Mouse (Mus musculus): ENCODE data around the gene St3gal3. TPM values are rescaled to one million over a fixed set of nuclear protein-coding genes. Genes with fewer than 3 reads are reported as not detected.

The St3gal3 gene
- total RNA-seq, 2 experiments from 2014 or later: 46.0 to 47.4 TPM

- no peak for TF ChIP-seq CTCF (IDR thresholded peaks at IDR 0.05)
- Histone ChIP-seq H3K27ac (no peak overlapping the region), H3K4me3 (no peak overlapping the region)
- intact Hi-C loops (cut with DNase I): no loop called here
- no peak for DNase-seq (ENCODE audit: extremely low spot score in 1 of 2, low spot score in 2 of 2)
Observed at GRCm38 (mm10) chr4:117989801-117990200, 144.9 kb downstream of the St3gal3 start.

DNA sequence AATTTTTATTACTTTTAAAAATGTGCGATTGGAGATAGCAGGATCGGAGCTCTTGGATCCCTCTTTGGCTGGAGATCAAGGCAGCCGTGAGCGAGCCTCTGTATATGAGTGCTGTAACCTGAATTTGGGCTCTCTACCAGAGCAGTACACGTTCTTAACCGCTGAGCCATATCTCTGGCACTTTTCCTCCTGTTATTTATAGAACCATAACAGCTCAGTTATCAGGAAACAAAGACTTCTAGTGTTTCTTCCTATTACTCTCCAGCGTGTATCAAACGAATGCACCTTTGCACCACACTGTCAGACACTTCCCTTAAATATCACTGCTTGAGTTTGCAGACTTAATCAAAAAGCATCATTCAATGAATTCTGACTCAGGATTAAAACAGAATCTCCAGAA lies 147.9 kb downstream of the St3gal3 start:
- DNase-seq (ENCODE audit: extremely low spot score in 1 of 2, low spot score in 2 of 2): no peak
- intact Hi-C loops (cut with DNase I): no loop called here
- Histone ChIP-seq H3K27ac (no peak overlapping the region), H3K4me3 (no peak overlapping the region)
- no peak for TF ChIP-seq CTCF (IDR thresholded peaks at IDR 0.05)

GRCm38 (mm10) chr4:117984993-117985587 lies 149.6 kb downstream of the St3gal3 start:
- no peak for DNase-seq (ENCODE audit: extremely low spot score in 1 of 2, low spot score in 2 of 2)
- intact Hi-C loops (cut with DNase I): no loop called here
- Histone ChIP-seq H3K27ac (no peak overlapping the region), H3K4me3 (no peak overlapping the region)
- TF ChIP-seq CTCF (IDR thresholded peaks at IDR 0.05): no peak

DNA sequence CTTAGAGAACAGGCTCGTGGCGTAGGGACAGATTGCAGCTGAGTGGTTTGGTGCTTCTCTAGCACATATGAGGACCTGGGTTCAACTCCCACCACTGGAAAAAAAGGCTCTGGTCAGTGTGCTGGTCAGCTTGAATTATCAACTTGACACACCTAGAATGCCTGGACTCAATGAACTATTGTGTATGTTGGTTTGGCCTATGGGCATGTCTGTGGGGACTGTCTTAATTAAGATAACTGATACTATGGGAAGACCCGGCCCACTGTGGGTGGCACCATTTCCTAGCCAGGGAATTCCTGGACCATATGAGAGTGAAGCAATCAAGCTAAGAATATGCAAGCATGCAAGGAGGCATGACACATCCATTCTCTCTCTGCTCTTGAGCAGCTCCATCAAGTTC lies 150.5 kb downstream of the St3gal3 start:
- Histone ChIP-seq H3K4me3 (no peak overlapping the region), H3K27ac (no peak overlapping the region)
- no peak for DNase-seq (ENCODE audit: extremely low spot score in 1 of 2, low spot score in 2 of 2)
- TF ChIP-seq CTCF (IDR thresholded peaks at IDR 0.05): no peak
- intact Hi-C loops (cut with DNase I): no loop called here

DNA sequence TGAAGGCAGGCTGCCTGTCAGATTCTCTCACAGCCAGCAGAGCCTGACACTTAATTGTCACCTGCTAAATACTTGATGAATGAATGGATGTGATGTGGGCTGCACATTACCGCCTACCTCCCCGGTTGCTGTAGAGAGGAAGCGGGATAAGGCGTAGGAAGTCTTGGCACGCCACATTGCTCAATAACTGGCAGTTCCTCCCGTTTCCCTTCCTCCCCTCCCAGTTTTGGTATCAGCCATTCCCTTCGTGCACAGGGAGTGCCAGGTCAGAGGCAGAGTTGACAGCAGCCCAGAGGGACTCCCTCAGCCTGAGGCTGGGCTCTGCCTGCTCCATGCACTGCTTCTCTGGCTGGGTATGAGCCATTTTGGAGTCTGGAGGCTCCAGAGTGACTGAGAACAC lies 152.0 kb downstream of the St3gal3 start:
- intact Hi-C loops (cut with DNase I): no loop called here
- Histone ChIP-seq H3K27ac (no peak overlapping the region), H3K4me3 (no peak overlapping the region)
- no peak for TF ChIP-seq CTCF (IDR thresholded peaks at IDR 0.05)
- DNase-seq (ENCODE audit: extremely low spot score in 1 of 2, low spot score in 2 of 2): peak; percentile 43 to 55

DNA sequence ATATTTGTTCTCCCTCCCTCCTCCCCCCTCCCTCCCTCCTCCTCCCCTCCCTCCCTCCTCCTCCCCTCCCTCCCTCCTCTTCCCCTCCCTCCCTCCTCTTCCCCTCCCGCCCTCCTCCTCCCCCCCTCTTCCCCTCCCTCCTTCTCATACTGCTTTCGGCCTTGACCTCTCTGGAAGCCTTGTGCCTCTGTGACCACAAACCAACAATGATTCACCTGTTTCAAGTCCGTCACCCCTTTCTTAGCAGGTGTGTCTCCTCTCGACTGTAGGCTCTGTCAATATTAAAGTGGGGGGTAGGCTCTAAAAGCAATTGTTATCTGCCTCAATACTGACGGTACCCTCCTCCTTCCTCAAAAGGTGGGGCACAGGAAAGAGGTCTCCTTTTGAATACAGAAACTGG lies 153.2 kb downstream of the St3gal3 start:
- no peak for DNase-seq (ENCODE audit: extremely low spot score in 1 of 2, low spot score in 2 of 2)
- Histone ChIP-seq H3K4me3 (no peak overlapping the region), H3K27ac (no peak overlapping the region)
- intact Hi-C loops (cut with DNase I): no loop called here
- no peak for TF ChIP-seq CTCF (IDR thresholded peaks at IDR 0.05)

DNA sequence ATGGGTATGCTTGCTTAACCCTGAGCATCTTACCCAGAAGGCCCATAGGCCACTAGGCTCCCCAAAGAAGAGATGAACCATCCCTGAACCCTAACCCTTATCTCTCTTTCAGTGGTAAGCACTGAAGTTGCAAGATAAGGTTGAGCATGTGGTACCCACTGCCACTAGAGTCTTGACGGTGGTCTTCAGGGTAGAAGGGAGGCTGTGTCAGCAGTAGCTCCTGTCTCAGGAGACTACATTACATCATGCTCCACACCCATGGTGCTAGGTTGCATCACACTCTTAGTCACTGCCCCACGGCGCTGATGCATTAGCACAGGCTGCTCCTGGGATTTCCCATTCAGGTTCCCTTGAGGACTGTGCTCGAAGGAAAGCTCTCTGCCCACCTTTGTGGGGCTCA lies 154.6 kb downstream of the St3gal3 start:
- no peak for DNase-seq (ENCODE audit: extremely low spot score in 1 of 2, low spot score in 2 of 2)
- no peak overlapping the region for H3K4me3 ChIP-seq
- TF ChIP-seq CTCF (IDR thresholded peaks at IDR 0.05): no peak
- intact Hi-C loops (cut with DNase I): no loop called here
- no peak overlapping the region for H3K27ac ChIP-seq

GRCm38 (mm10) chr4:117979181-117979580 lies 155.5 kb downstream of the St3gal3 start:
- intact Hi-C loops (cut with DNase I): no loop called here
- no peak for TF ChIP-seq CTCF (IDR thresholded peaks at IDR 0.05)

GRCm38 (mm10) chr4:117978282-117978681 lies 156.4 kb downstream of the St3gal3 start:
- TF ChIP-seq CTCF (IDR thresholded peaks at IDR 0.05): no peak
- no peak overlapping the region for H3K27ac ChIP-seq

More at GRCm38 (mm10) chr4:117979181-117979580, 155.5 kb downstream of the St3gal3 start:
- H3K4me3 ChIP-seq: no peak overlapping the region
- H3K27ac ChIP-seq: no peak overlapping the region
- DNase-seq (ENCODE audit: extremely low spot score in 1 of 2, low spot score in 2 of 2): no peak

DNA sequence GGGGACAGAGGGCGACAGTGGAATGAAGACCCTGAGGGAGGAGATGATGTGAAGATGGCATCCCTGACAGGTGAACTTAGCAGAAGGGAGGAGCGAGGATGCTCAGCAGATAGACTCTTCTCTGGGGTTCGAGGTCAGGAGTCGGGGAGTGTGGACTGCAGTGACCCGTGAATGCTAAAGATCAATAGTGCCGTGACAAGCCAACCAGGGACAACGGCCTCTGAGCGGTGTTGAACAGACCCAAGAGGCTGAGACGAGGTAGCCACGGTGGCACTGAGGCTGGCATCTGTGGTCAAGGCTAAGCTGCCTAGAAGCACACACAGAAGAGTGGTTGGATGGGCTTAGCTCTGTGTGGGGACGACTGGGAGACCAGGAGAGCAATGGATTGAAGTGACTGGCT lies 156.9 kb downstream of the St3gal3 start:
- DNase-seq (ENCODE audit: extremely low spot score in 1 of 2, low spot score in 2 of 2): no peak
- H3K27ac ChIP-seq: no peak overlapping the region
- TF ChIP-seq CTCF (IDR thresholded peaks at IDR 0.05): no peak
- intact Hi-C loops (cut with DNase I): no loop called here
- no peak overlapping the region for H3K4me3 ChIP-seq

More at GRCm38 (mm10) chr4:117978282-117978681, 156.4 kb downstream of the St3gal3 start:
- DNase-seq (ENCODE audit: extremely low spot score in 1 of 2, low spot score in 2 of 2): no peak
- no peak overlapping the region for H3K4me3 ChIP-seq
- intact Hi-C loops (cut with DNase I): no loop called here

DNA sequence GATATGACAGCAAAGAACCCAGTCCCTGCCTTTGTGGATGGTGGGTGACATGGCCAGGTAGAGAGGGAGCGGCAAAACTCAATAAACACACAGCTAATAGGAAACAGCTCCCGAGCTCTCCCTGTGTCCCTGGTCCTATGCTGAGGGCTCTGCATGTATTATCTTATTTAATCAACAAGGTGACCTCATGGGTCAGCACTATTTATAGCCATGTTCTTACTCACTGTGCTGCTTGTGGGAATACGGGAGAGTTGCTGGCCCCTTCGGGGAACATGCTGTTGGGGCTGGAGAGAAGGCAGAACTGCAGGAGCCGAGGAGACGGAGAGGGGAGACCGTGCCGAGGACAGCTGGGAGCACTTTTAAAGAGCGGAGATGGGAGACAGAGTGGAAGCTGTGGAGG lies 157.3 kb downstream of the St3gal3 start:
- intact Hi-C loops (cut with DNase I): no loop called here
- H3K4me3 ChIP-seq: no peak overlapping the region
- no peak overlapping the region for H3K27ac ChIP-seq
- no peak for TF ChIP-seq CTCF (IDR thresholded peaks at IDR 0.05)
- DNase-seq (ENCODE audit: extremely low spot score in 1 of 2, low spot score in 2 of 2): no peak

- DNase-seq (ENCODE audit: extremely low spot score in 1 of 2, low spot score in 2 of 2): no peak
- Histone ChIP-seq H3K4me3 (no peak overlapping the region), H3K27ac (no peak overlapping the region)
- intact Hi-C loops (cut with DNase I): no loop called here
- TF ChIP-seq CTCF (IDR thresholded peaks at IDR 0.05): no peak
Observed at GRCm38 (mm10) chr4:117975820-117976219, 158.9 kb downstream of the St3gal3 start.

DNA sequence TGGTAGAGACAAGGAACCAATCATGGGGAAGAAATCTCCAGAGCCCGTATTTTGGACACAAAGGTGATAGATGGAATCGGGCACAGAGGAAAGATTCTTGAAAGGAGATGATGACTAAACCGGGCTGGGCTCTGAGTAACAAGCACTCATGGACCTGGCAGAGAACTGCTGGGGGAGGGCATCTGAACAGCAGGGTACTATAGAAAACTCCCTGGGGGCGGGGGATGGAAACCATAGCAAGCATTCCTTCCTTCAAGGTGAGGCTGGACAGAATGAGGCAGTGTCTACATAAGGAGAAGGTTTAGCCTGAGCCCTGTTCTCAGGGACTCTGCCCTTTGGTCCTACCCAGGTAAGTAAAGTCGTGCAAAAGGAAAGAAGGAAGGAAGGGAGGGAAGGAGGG lies 160.0 kb downstream of the St3gal3 start:
- intact Hi-C loops (cut with DNase I): no loop called here
- Histone ChIP-seq H3K4me3 (no peak overlapping the region), H3K27ac (no peak overlapping the region)
- TF ChIP-seq CTCF (IDR thresholded peaks at IDR 0.05): no peak
- DNase-seq (ENCODE audit: extremely low spot score in 1 of 2, low spot score in 2 of 2): peak; percentile 24 to 37
